Mouse (Mus musculus) heart, embryonic 14.5 days (tissue): Measurements from ENCODE around the gene Pard3. TPM values are rescaled to one million over a fixed set of nuclear protein-coding genes. Genes with fewer than 3 reads are reported as not detected.

Experiments
- ATAC-seq: fragments of 200-750 bp; cut with Nextera tagmentation; 2 replicates; pipeline ENCODE4 v1.8.0; 2017; ENCODE audit warnings: low read depth, moderate TSS enrichment; ENCODE audit not compliant: insufficient number of reproducible peaks, insufficient read depth, low FRiP score
- H3K27ac ChIP-seq, 2 experiments: fragments of 200-500 bp in 1 of 2; fragments of 300-500 bp in 1 of 2; sonication (generic) in 1 of 2; replicated peaks in 1 of 2; 2 replicates each; pipeline ENCODE4 v1.5.1; 2012 to 2014; ENCODE audit warnings: low read depth in 2 of 2, low read length in 2 of 2, control low read depth in 1 of 2, mild to moderate bottlenecking in 1 of 2, mixed read lengths in 1 of 2; ENCODE audit not compliant: control insufficient read depth in 1 of 2, insufficient read depth in 1 of 2
- H3K27me3 ChIP-seq: fragments of 300-500 bp; sonication (generic); 2 replicates; pipeline ENCODE4 v1.6.1; 2014; ENCODE audit warnings: mild to moderate bottlenecking, low read length, control low read depth; ENCODE audit not compliant: control insufficient read depth, insufficient read depth
- H3K36me3 ChIP-seq: fragments of 300-500 bp; sonication (generic); 2 replicates; pipeline ENCODE4 v1.6.1; 2014; ENCODE audit warnings: mild to moderate bottlenecking, control low read depth, low read length, mixed read lengths; ENCODE audit not compliant: control insufficient read depth, insufficient read depth
- H3K4me1 ChIP-seq, 2 experiments: fragments of 200-500 bp in 1 of 2; fragments of 300-500 bp in 1 of 2; sonication (generic) in 1 of 2; 2 replicates each; pipeline ENCODE4 v1.6.1; 2012 to 2014; ENCODE audit warnings: low read length in 2 of 2, control low read depth in 1 of 2, mixed read lengths in 1 of 2; ENCODE audit not compliant: control insufficient read depth in 2 of 2, insufficient read depth in 2 of 2
- H3K4me2 ChIP-seq: fragments of 300-500 bp; sonication (generic); 2 replicates; pipeline ENCODE4 v1.6.1; 2014; ENCODE audit warnings: mild to moderate bottlenecking, low read length
- H3K4me3 ChIP-seq, 2 experiments: fragments of 200-500 bp in 1 of 2; fragments of 300-500 bp in 1 of 2; sonication (generic) in 1 of 2; 2 replicates each; pipeline ENCODE4 v1.5.1; 2012 to 2014; ENCODE audit warnings: low read length in 2 of 2, mild to moderate bottlenecking in 2 of 2, control low read depth in 1 of 2, low read depth in 1 of 2, moderate library complexity in 1 of 2; ENCODE audit not compliant: control insufficient read depth in 1 of 2, insufficient read depth in 1 of 2
- H3K9ac ChIP-seq: fragments of 300-500 bp; sonication (generic); 2 replicates; pipeline ENCODE4 v1.6.1; 2014; ENCODE audit warnings: mild to moderate bottlenecking, low read length
- H3K9me3 ChIP-seq: fragments of 300-500 bp; sonication (generic); 2 replicates; pipeline ENCODE4 v1.6.1; 2016; ENCODE audit warnings: low read length, control low read depth; ENCODE audit not compliant: control insufficient read depth
- WGBS: fragments of 180-500 bp; shearing (Covaris S2); extraction: QIAGEN DNeasy Blood & Tissue Kit; methylation state at CpG from one replicate; pipeline ENCODE4 v1.1.7; 2014; 5-methylcytosine and 5-hydroxymethylcytosine counted together
- polyA plus RNA-seq: library from polyadenylated mRNA; unstranded; fragments of >200 nt; fragmentation: Nextera tagmentation; extraction: Ambion mirVana; gene quantifications from 2 replicates; pipeline ENCODE4 v1.2.1, GENCODE M21; 2014

Gene Pard3
- polyA plus RNA-seq, 1 experiment from 2014 or later = 21.2 TPM

DNA sequence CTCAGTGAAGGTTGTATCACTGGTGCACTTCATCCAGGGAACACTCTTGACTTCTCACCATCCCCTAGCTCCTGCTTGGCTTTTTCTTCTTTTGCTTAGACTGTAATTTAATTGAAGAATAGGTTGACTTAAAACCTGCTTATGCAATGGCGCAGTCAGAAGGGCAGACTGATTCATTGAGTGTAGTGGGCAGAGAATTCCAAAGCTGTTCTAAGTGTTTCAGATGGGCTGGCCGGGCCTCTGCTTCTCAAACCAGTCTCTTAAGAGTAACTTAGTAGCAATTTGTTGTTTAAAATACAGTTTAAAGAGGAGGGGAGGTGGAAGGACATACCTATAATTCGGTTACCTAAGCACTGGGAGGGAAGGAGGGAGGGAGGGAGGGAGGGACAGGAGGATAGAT lies 5.0 kb downstream of the Pard3 start:
- H3K27me3 ChIP-seq = no peaks in the 10 kb centered on the region
- no peak overlapping the region for H3K4me3 ChIP-seq
- H3K27ac ChIP-seq = no peak overlapping the region
- no peak overlapping the region for H3K4me2 ChIP-seq
- no peaks in the 10 kb centered on the region for H3K9me3 ChIP-seq
- no peak overlapping the region for H3K9ac ChIP-seq
- no peaks in the 10 kb centered on the region for H3K36me3 ChIP-seq
- WGBS = 70% methylated on average over 3 of the region's 3 CpGs
- H3K4me1 ChIP-seq = peaks cover 15 to 53% of the 10 kb centered on the region in 2 experiments
- ATAC-seq = no peak

GRCm38 (mm10) chr8:127070225-127070624 lies 6.5 kb downstream of the Pard3 start:
- no peaks in the 10 kb centered on the region for H3K27me3 ChIP-seq
- H3K4me2 ChIP-seq = peak overlapping the region; percentile 14; the same call in 1 of the 2 replicates
- peak overlapping the region; percentile 32; the same call in 1 of the 2 replicates for H3K9ac ChIP-seq
- no peaks in the 10 kb centered on the region for H3K9me3 ChIP-seq
- 28% methylated on average over 3 of the region's 3 CpGs for WGBS
- no peak for ATAC-seq
- H3K27ac ChIP-seq = peak overlapping the region; percentile 29 to 58; a peak in 3 of 4 replicates
- H3K4me3 ChIP-seq = no peak overlapping the region
- peaks cover 21 to 62% of the 10 kb centered on the region in 2 experiments for H3K4me1 ChIP-seq
- no peaks in the 10 kb centered on the region for H3K36me3 ChIP-seq

DNA sequence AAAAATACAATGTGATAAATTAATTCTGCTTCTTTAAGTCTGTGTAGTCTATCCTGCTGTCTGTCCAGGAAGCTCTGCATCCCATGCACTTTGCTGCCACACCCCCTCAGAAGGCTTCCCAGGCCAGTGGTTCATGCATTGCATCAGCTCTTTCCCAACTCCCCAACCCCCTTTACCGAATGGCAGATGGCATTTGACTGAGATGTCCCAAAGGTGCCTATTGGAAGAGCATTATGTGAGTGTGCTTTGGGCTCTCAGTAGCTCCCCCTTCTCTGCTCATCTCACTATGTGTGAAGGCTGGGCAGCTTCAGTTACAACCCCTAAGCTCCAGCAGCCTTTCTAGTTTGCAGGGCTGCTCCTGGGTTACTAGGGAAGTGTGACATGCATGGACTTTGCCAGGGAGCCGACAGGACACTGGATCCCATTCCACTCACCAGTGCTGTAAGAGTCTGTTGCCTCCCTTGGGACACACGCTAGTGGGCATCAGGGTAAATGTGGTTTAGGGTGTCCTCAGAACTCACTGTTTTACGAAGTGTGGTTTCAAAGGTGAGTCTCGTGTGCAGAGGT lies 9.4 kb downstream of the Pard3 start:
- Histone ChIP-seq H3K9ac (no peak overlapping the region), H3K4me3 (no peak overlapping the region), H3K27me3 (no peaks in the 10 kb centered on the region), H3K4me2 (no peak overlapping the region), H3K9me3 (no peaks in the 10 kb centered on the region), H3K4me1 (peaks cover 22 to 49% of the 10 kb centered on the region in 2 experiments), H3K27ac (peak overlapping the region in 1 of 2 experiments; percentile 8; a peak in 1 of 4 replicates), H3K36me3 (no peaks in the 10 kb centered on the region)
- 53% methylated on average over 5 of the region's 5 CpGs for WGBS
- ATAC-seq = no peak

DNA sequence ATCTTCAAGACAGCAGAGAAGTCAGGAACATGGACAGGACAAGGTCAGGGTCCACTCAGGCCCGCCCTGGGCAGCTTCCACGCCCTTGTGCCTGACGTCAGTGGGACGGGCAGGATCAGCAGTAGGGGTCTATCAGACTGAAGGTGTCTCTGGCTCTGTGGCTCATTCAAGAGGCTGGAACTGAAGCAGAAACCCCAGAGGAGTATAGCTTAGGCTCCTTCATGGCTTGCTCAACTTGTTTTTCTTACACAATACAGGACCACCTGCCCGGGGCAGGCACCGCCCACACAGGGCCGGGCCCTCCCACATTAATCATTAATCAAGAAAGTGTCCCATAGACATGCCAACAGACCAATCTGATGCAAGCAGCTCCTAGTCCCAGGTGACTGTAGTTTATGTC lies 12.8 kb downstream of the Pard3 start:
- no peak overlapping the region for H3K27ac ChIP-seq
- ATAC-seq = no peak
- H3K4me1 ChIP-seq = peaks cover 28 to 55% of the 10 kb centered on the region in 2 experiments
- no peaks in the 10 kb centered on the region for H3K36me3 ChIP-seq
- H3K4me3 ChIP-seq = no peak overlapping the region
- H3K9me3 ChIP-seq = no peaks in the 10 kb centered on the region
- no peak overlapping the region for H3K4me2 ChIP-seq
- H3K27me3 ChIP-seq = no peaks in the 10 kb centered on the region
- WGBS = 92% methylated on average over 7 of the region's 7 CpGs
- no peak overlapping the region for H3K9ac ChIP-seq

GRCm38 (mm10) chr8:127079244-127079805 lies 15.6 kb downstream of the Pard3 start:
- no peak for ATAC-seq
- WGBS = 44% methylated on average over 5 of the region's 5 CpGs
- H3K4me1 ChIP-seq = peaks cover 20 to 49% of the 10 kb centered on the region in 2 experiments
- H3K36me3 ChIP-seq = no peaks in the 10 kb centered on the region
- H3K9me3 ChIP-seq = no peaks in the 10 kb centered on the region
- H3K4me3 ChIP-seq = no peak overlapping the region
- H3K4me2 ChIP-seq = no peak overlapping the region
- H3K27ac ChIP-seq = no peak overlapping the region
- H3K27me3 ChIP-seq = no peaks in the 10 kb centered on the region
- H3K9ac ChIP-seq = no peak overlapping the region

DNA sequence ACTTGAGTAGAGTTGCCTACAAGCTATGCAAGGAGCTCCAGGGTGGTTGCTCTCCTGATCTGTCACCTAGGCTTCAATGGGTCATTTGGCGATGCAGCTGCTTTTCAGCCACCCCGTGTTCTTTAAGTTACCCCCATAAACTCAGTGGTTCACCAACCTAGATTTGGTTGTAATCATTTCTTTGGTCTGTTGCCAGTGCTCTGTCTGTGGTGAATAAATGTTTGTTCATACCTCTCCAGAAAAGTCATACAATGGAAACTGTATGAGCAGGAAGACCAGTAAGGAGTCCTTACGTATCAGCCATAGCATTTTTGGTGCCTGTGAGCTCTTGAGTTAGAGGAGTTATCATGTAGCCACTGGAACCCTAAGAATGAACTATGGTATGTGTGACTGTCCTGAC lies 17.6 kb downstream of the Pard3 start:
- H3K36me3 ChIP-seq = no peaks in the 10 kb centered on the region
- ATAC-seq = no peak
- H3K4me1 ChIP-seq = peaks cover 15 to 43% of the 10 kb centered on the region in 2 experiments
- no peaks in the 10 kb centered on the region for H3K27me3 ChIP-seq
- H3K4me2 ChIP-seq = no peak overlapping the region
- 80% methylated on average over 3 of the region's 3 CpGs for WGBS
- no peaks in the 10 kb centered on the region for H3K9me3 ChIP-seq
- no peak overlapping the region for H3K9ac ChIP-seq
- no peak overlapping the region for H3K27ac ChIP-seq
- no peak overlapping the region for H3K4me3 ChIP-seq

GRCm38 (mm10) chr8:127082486-127082885 lies 18.8 kb downstream of the Pard3 start:
- Histone ChIP-seq H3K9ac (no peak overlapping the region), H3K36me3 (no peaks in the 10 kb centered on the region), H3K27ac (no peak overlapping the region), H3K4me1 (peaks cover 12 to 40% of the 10 kb centered on the region in 2 experiments), H3K4me3 (no peak overlapping the region), H3K9me3 (no peaks in the 10 kb centered on the region), H3K27me3 (no peaks in the 10 kb centered on the region), H3K4me2 (no peak overlapping the region)
- 74% methylated on average over 2 of the region's 2 CpGs for WGBS
- ATAC-seq = no peak

GRCm38 (mm10) chr8:127084565-127084964 lies 20.9 kb downstream of the Pard3 start:
- Histone ChIP-seq H3K4me2 (no peak overlapping the region), H3K36me3 (no peaks in the 10 kb centered on the region), H3K4me1 (peaks cover 9 to 45% of the 10 kb centered on the region in 2 experiments), H3K9ac (no peak overlapping the region), H3K27ac (no peak overlapping the region), H3K4me3 (no peak overlapping the region), H3K9me3 (no peaks in the 10 kb centered on the region), H3K27me3 (no peaks in the 10 kb centered on the region)
- 76% methylated on average over 6 of the region's 6 CpGs for WGBS
- no peak for ATAC-seq
